Mouse (Mus musculus): ENCODE measurements around the gene Phf23.
"Not testable (repeated sequence)": the region's sequence is repeated elsewhere in the genome, so short reads cannot be mapped to it uniquely, and the experiment has no call there.

The Phf23 gene

GRCm38 (mm10) chr11:69953267-69953915, 42.2 kb upstream of the Phf23 start:
- no peaks in the 10 kb centered on the region for H3K9me3 ChIP-seq (ENCODE audit: low read length)
- H3K27me3 ChIP-seq (ENCODE audit: insufficient read depth, low read length) = peaks cover 13% of the 10 kb centered on the region; the same call in 1 of the 2 replicates
- H3K4me1 ChIP-seq (replicated peaks; ENCODE audit: low read depth, low read length) = peaks cover 5% of the 10 kb centered on the region
- no peak overlapping the region for H3K4me3 ChIP-seq (replicated peaks; ENCODE audit: low read length)
- no peaks in the 10 kb centered on the region for H3K36me3 ChIP-seq (ENCODE audit: insufficient read depth, low read length)
- TF ChIP-seq POU5F1 (IDR thresholded peaks at IDR 0.05; ENCODE audit: borderline replicate concordance, low read length) (no peak), NANOG (IDR thresholded peaks at IDR 0.05; ENCODE audit: borderline replicate concordance, low read length) (no peak), CTCF (conservative IDR thresholded peaks at IDR 0.05; ENCODE audit: low read length) (no peak)

GRCm38 (mm10) chr11:69955618-69956017, 40.0 kb upstream of the Phf23 start:
- H3K27me3 ChIP-seq (ENCODE audit: insufficient read depth, low read length); H3K36me3 ChIP-seq (ENCODE audit: insufficient read depth, low read length); H3K9me3 ChIP-seq (ENCODE audit: low read length); H3K4me1 ChIP-seq (replicated peaks; ENCODE audit: low read depth, low read length); H3K4me3 ChIP-seq (replicated peaks; ENCODE audit: low read length): not testable (repeated sequence)

- Histone ChIP-seq H3K9me3 (ENCODE audit: low read length) (no peaks in the 10 kb centered on the region), H3K36me3 (ENCODE audit: insufficient read depth, low read length) (no peaks in the 10 kb centered on the region), H3K4me1 (replicated peaks; ENCODE audit: low read depth, low read length) (no peaks in the 10 kb centered on the region; the same call in 1 of the 2 replicates), H3K27me3 (ENCODE audit: insufficient read depth, low read length) (0 out of 2 replicates have a peak, but pooled peaks cover 6% of the 10 kb centered on the region), H3K4me3 (replicated peaks; ENCODE audit: low read length) (no peak overlapping the region)
- TF ChIP-seq NANOG (IDR thresholded peaks at IDR 0.05; ENCODE audit: borderline replicate concordance, low read length) (no peak), CTCF (conservative IDR thresholded peaks at IDR 0.05; ENCODE audit: low read length) (no peak; the same call in 1 of the 2 replicates), POU5F1 (IDR thresholded peaks at IDR 0.05; ENCODE audit: borderline replicate concordance, low read length) (no peak)
Measured at GRCm38 (mm10) chr11:69956218-69956617, 39.4 kb upstream of the Phf23 start.

GRCm38 (mm10) chr11:69960616-69961015, 35.0 kb upstream of the Phf23 start:
- H3K36me3 ChIP-seq (ENCODE audit: insufficient read depth, low read length) = no peaks in the 10 kb centered on the region
- H3K9me3 ChIP-seq (ENCODE audit: low read length) = no peaks in the 10 kb centered on the region
- no peak overlapping the region for H3K4me3 ChIP-seq (replicated peaks; ENCODE audit: low read length)
- peaks cover 18% of the 10 kb centered on the region for H3K4me1 ChIP-seq (replicated peaks; ENCODE audit: low read depth, low read length)
- TF ChIP-seq POU5F1 (IDR thresholded peaks at IDR 0.05; ENCODE audit: borderline replicate concordance, low read length) (no peak), CTCF (conservative IDR thresholded peaks at IDR 0.05; ENCODE audit: low read length) (peak; percentile 92)
- peaks cover 31% of the 10 kb centered on the region for H3K27me3 ChIP-seq (ENCODE audit: insufficient read depth, low read length)

GRCm38 (mm10) chr11:69961841-69962240, 33.7 kb upstream of the Phf23 start:
- Histone ChIP-seq H3K4me3 (replicated peaks; ENCODE audit: low read length) (no peak overlapping the region), H3K36me3 (ENCODE audit: insufficient read depth, low read length) (no peaks in the 10 kb centered on the region), H3K27me3 (ENCODE audit: insufficient read depth, low read length) (peaks cover 43% of the 10 kb centered on the region), H3K9me3 (ENCODE audit: low read length) (no peaks in the 10 kb centered on the region), H3K4me1 (replicated peaks; ENCODE audit: low read depth, low read length) (peaks cover 28% of the 10 kb centered on the region)
- TF ChIP-seq POU5F1 (IDR thresholded peaks at IDR 0.05; ENCODE audit: borderline replicate concordance, low read length) (no peak), NANOG (IDR thresholded peaks at IDR 0.05; ENCODE audit: borderline replicate concordance, low read length) (no peak), CTCF (conservative IDR thresholded peaks at IDR 0.05; ENCODE audit: low read length) (no peak)

GRCm38 (mm10) chr11:69964650-69965270, 30.8 kb upstream of the Phf23 start, which contains the start of gene Cldn7:
Gene Cldn7 (plus strand): TSS chr11:69964779.
- TF ChIP-seq NANOG (IDR thresholded peaks at IDR 0.05; ENCODE audit: borderline replicate concordance, low read length) = no peak
- TF ChIP-seq POU5F1 (IDR thresholded peaks at IDR 0.05; ENCODE audit: borderline replicate concordance, low read length) = no peak
- no peak for TF ChIP-seq CTCF (conservative IDR thresholded peaks at IDR 0.05; ENCODE audit: low read length)
- Histone ChIP-seq H3K4me3 (replicated peaks; ENCODE audit: low read length) (peak within 1 kb of the TSS; percentile 79), H3K9me3 (ENCODE audit: low read length) (no peaks in the 10 kb centered on the region), H3K36me3 (ENCODE audit: insufficient read depth, low read length) (peaks cover 22% of the 10 kb centered on the region), H3K27me3 (ENCODE audit: insufficient read depth, low read length) (peaks cover 44% of the 10 kb centered on the region), H3K4me1 (replicated peaks; ENCODE audit: low read depth, low read length) (peaks cover 39% of the 10 kb centered on the region)

- Histone ChIP-seq H3K27me3 (ENCODE audit: insufficient read depth, low read length) (peaks cover 44% of the 10 kb centered on the region), H3K36me3 (ENCODE audit: insufficient read depth, low read length) (peaks cover 29% of the 10 kb centered on the region), H3K4me3 (replicated peaks; ENCODE audit: low read length) (peak overlapping the region; percentile 79), H3K4me1 (replicated peaks; ENCODE audit: low read depth, low read length) (peaks cover 39% of the 10 kb centered on the region), H3K9me3 (ENCODE audit: low read length) (no peaks in the 10 kb centered on the region)
- TF ChIP-seq NANOG (IDR thresholded peaks at IDR 0.05; ENCODE audit: borderline replicate concordance, low read length) (no peak), POU5F1 (IDR thresholded peaks at IDR 0.05; ENCODE audit: borderline replicate concordance, low read length) (no peak), CTCF (conservative IDR thresholded peaks at IDR 0.05; ENCODE audit: low read length) (no peak)
Measured at GRCm38 (mm10) chr11:69965271-69966005, 30.1 kb upstream of the Phf23 start.

- H3K27me3 ChIP-seq (ENCODE audit: insufficient read depth, low read length) = peaks cover 44% of the 10 kb centered on the region
- peaks cover 33% of the 10 kb centered on the region for H3K36me3 ChIP-seq (ENCODE audit: insufficient read depth, low read length)
- TF ChIP-seq CTCF (conservative IDR thresholded peaks at IDR 0.05; ENCODE audit: low read length) (no peak), POU5F1 (IDR thresholded peaks at IDR 0.05; ENCODE audit: borderline replicate concordance, low read length) (no peak), NANOG (IDR thresholded peaks at IDR 0.05; ENCODE audit: borderline replicate concordance, low read length) (no peak)
- H3K4me1 ChIP-seq (replicated peaks; ENCODE audit: low read depth, low read length) = peaks cover 40% of the 10 kb centered on the region
- H3K9me3 ChIP-seq (ENCODE audit: low read length) = no peaks in the 10 kb centered on the region
- H3K4me3 ChIP-seq (replicated peaks; ENCODE audit: low read length) = peak overlapping the region; percentile 79
Measured at GRCm38 (mm10) chr11:69966006-69966859, 29.3 kb upstream of the Phf23 start.

Measured in E14TG2a.4 (cell line).